Mouse (Mus musculus): Measurements from ENCODE around the gene Calml4. TPM values are rescaled to one million over a fixed set of nuclear protein-coding genes. Genes with fewer than 3 reads are reported as not detected.

Gene Calml4
- polyA plus RNA-seq, 1 experiment from 2014 or later, result 9.7 TPM

GRCm38 (mm10) chr9:62870728-62871127, 12.8 kb downstream of the Calml4 start:
- no peak overlapping the region for H3K4me2 ChIP-seq (ENCODE audit: low read depth, low read length)
- no peaks in the 10 kb centered on the region for H3K27me3 ChIP-seq (ENCODE audit: control insufficient read depth, insufficient read depth, low read depth, low read length)
- ATAC-seq (ENCODE audit: low read depth), result no peak

GRCm38 (mm10) chr9:62876966-62877616, 19.2 kb downstream of the Calml4 start:
- WGBS, result 72% methylated on average over 7 of the region's 7 CpGs
- Histone ChIP-seq H3K4me1 (replicated peaks; ENCODE audit: control insufficient read depth, insufficient read depth, low read length) (peaks cover 8% of the 10 kb centered on the region; the same call in 1 of the 2 replicates), H3K36me3 (ENCODE audit: control insufficient read depth, insufficient read depth, low read length) (peaks cover 3% of the 10 kb centered on the region), H3K4me3 (ENCODE audit: low read length) (no peak overlapping the region), H3K27me3 (ENCODE audit: control insufficient read depth, insufficient read depth, low read depth, low read length) (no peaks in the 10 kb centered on the region), H3K9ac (ENCODE audit: low read length) (no peak overlapping the region), H3K9me3 (ENCODE audit: control insufficient read depth, low read length) (no peaks in the 10 kb centered on the region), H3K27ac (ENCODE audit: low read length) (no peak overlapping the region), H3K4me2 (ENCODE audit: low read depth, low read length) (no peak overlapping the region)
- ATAC-seq (ENCODE audit: low read depth), result no peak

More at GRCm38 (mm10) chr9:62870728-62871127, 12.8 kb downstream of the Calml4 start:
- no peak overlapping the region for H3K4me3 ChIP-seq (ENCODE audit: low read length)
- H3K9me3 ChIP-seq (ENCODE audit: control insufficient read depth, low read length), result no peaks in the 10 kb centered on the region
- no peak overlapping the region for H3K27ac ChIP-seq (ENCODE audit: low read length)
- H3K36me3 ChIP-seq (ENCODE audit: control insufficient read depth, insufficient read depth, low read length), result no peaks in the 10 kb centered on the region
- H3K9ac ChIP-seq (ENCODE audit: low read length), result no peak overlapping the region
- no peaks in the 10 kb centered on the region for H3K4me1 ChIP-seq (replicated peaks; ENCODE audit: control insufficient read depth, insufficient read depth, low read length)

GRCm38 (mm10) chr9:62877825-62878224, 19.9 kb downstream of the Calml4 start:
- H3K9me3 ChIP-seq (ENCODE audit: control insufficient read depth, low read length), result no peaks in the 10 kb centered on the region
- H3K36me3 ChIP-seq (ENCODE audit: control insufficient read depth, insufficient read depth, low read length), result peaks cover 9% of the 10 kb centered on the region
- no peak overlapping the region for H3K27ac ChIP-seq (ENCODE audit: low read length)
- peak; percentile 63 for ATAC-seq (ENCODE audit: low read depth)
- 48% methylated on average over 2 of the region's 2 CpGs for WGBS
- H3K4me1 ChIP-seq (replicated peaks; ENCODE audit: control insufficient read depth, insufficient read depth, low read length), result peaks cover 11% of the 10 kb centered on the region; the same call in 1 of the 2 replicates
- H3K4me3 ChIP-seq (ENCODE audit: low read length), result no peak overlapping the region
- no peaks in the 10 kb centered on the region for H3K27me3 ChIP-seq (ENCODE audit: control insufficient read depth, insufficient read depth, low read depth, low read length)
- H3K4me2 ChIP-seq (ENCODE audit: low read depth, low read length), result no peak overlapping the region
- H3K9ac ChIP-seq (ENCODE audit: low read length), result no peak overlapping the region

- WGBS, result 46% methylated on average over 12 of the region's 12 CpGs
- Histone ChIP-seq H3K27me3 (ENCODE audit: control insufficient read depth, insufficient read depth, low read depth, low read length) (no peaks in the 10 kb centered on the region), H3K9ac (ENCODE audit: low read length) (no peak overlapping the region), H3K9me3 (ENCODE audit: control insufficient read depth, low read length) (no peaks in the 10 kb centered on the region), H3K36me3 (ENCODE audit: control insufficient read depth, insufficient read depth, low read length) (peaks cover 21% of the 10 kb centered on the region), H3K4me2 (ENCODE audit: low read depth, low read length) (peak overlapping the region; percentile 38), H3K27ac (ENCODE audit: low read length) (peak overlapping the region; percentile 48), H3K4me3 (ENCODE audit: low read length) (no peak overlapping the region; the same call in 1 of the 2 replicates), H3K4me1 (replicated peaks; ENCODE audit: control insufficient read depth, insufficient read depth, low read length) (peaks cover 11% of the 10 kb centered on the region; the same call in 1 of the 2 replicates)
- ATAC-seq (ENCODE audit: low read depth), result peak; percentile 92
These were observed 24.0 kb downstream of the Calml4 start for GRCm38 (mm10) chr9:62881871-62882270.

GRCm38 (mm10) chr9:62894486-62894885, 36.6 kb downstream of the Calml4 start:
- no peak for ATAC-seq (ENCODE audit: low read depth)
- Histone ChIP-seq H3K36me3 (ENCODE audit: control insufficient read depth, insufficient read depth, low read length) (peaks cover 32% of the 10 kb centered on the region), H3K9me3 (ENCODE audit: control insufficient read depth, low read length) (no peaks in the 10 kb centered on the region), H3K4me2 (ENCODE audit: low read depth, low read length) (no peak overlapping the region), H3K4me1 (replicated peaks; ENCODE audit: control insufficient read depth, insufficient read depth, low read length) (no peaks in the 10 kb centered on the region), H3K27me3 (ENCODE audit: control insufficient read depth, insufficient read depth, low read depth, low read length) (no peaks in the 10 kb centered on the region), H3K27ac (ENCODE audit: low read length) (no peak overlapping the region), H3K4me3 (ENCODE audit: low read length) (no peak overlapping the region), H3K9ac (ENCODE audit: low read length) (no peak overlapping the region)
- WGBS, result 79% methylated on average over 1 of the region's 1 CpGs

GRCm38 (mm10) chr9:62901736-62902135, 43.9 kb downstream of the Calml4 start:
- H3K9me3 ChIP-seq (ENCODE audit: control insufficient read depth, low read length), result 0 out of 2 replicates have a peak, but pooled peaks cover 3% of the 10 kb centered on the region

GRCm38 (mm10) chr9:62903841-62904240, 46.0 kb downstream of the Calml4 start:
- Histone ChIP-seq H3K4me1 (replicated peaks; ENCODE audit: control insufficient read depth, insufficient read depth, low read length) (no peaks in the 10 kb centered on the region), H3K9ac (ENCODE audit: low read length) (no peak overlapping the region), H3K9me3 (ENCODE audit: control insufficient read depth, low read length) (0 out of 2 replicates have a peak, but pooled peaks cover 3% of the 10 kb centered on the region), H3K27ac (ENCODE audit: low read length) (no peak overlapping the region), H3K4me2 (ENCODE audit: low read depth, low read length) (no peak overlapping the region), H3K36me3 (ENCODE audit: control insufficient read depth, insufficient read depth, low read length) (peaks cover 17% of the 10 kb centered on the region), H3K4me3 (ENCODE audit: low read length) (no peak overlapping the region), H3K27me3 (ENCODE audit: control insufficient read depth, insufficient read depth, low read depth, low read length) (no peaks in the 10 kb centered on the region)
- no peak for ATAC-seq (ENCODE audit: low read depth)
- WGBS, result 98% methylated on average over 2 of the region's 2 CpGs

More at GRCm38 (mm10) chr9:62901736-62902135, 43.9 kb downstream of the Calml4 start:
- Histone ChIP-seq H3K4me3 (ENCODE audit: low read length) (no peak overlapping the region), H3K27ac (ENCODE audit: low read length) (no peak overlapping the region), H3K36me3 (ENCODE audit: control insufficient read depth, insufficient read depth, low read length) (peaks cover 19% of the 10 kb centered on the region), H3K4me1 (replicated peaks; ENCODE audit: control insufficient read depth, insufficient read depth, low read length) (no peaks in the 10 kb centered on the region), H3K27me3 (ENCODE audit: control insufficient read depth, insufficient read depth, low read depth, low read length) (no peaks in the 10 kb centered on the region), H3K9ac (ENCODE audit: low read length) (no peak overlapping the region), H3K4me2 (ENCODE audit: low read depth, low read length) (no peak overlapping the region)
- ATAC-seq (ENCODE audit: low read depth), result no peak
- WGBS, result 88% methylated on average over 2 of the region's 2 CpGs

- Histone ChIP-seq H3K27me3 (ENCODE audit: control insufficient read depth, insufficient read depth, low read depth, low read length) (no peaks in the 10 kb centered on the region), H3K36me3 (ENCODE audit: control insufficient read depth, insufficient read depth, low read length) (peaks cover 17% of the 10 kb centered on the region), H3K9ac (ENCODE audit: low read length) (no peak overlapping the region), H3K4me1 (replicated peaks; ENCODE audit: control insufficient read depth, insufficient read depth, low read length) (no peaks in the 10 kb centered on the region), H3K9me3 (ENCODE audit: control insufficient read depth, low read length) (0 out of 2 replicates have a peak, but pooled peaks cover 3% of the 10 kb centered on the region), H3K4me3 (ENCODE audit: low read length) (no peak overlapping the region), H3K4me2 (ENCODE audit: low read depth, low read length) (no peak overlapping the region), H3K27ac (ENCODE audit: low read length) (no peak overlapping the region)
- ATAC-seq (ENCODE audit: low read depth), result no peak
- WGBS, result 94% methylated on average over 8 of the region's 8 CpGs
These were observed 47.2 kb downstream of the Calml4 start for GRCm38 (mm10) chr9:62905039-62905438.

GRCm38 (mm10) chr9:62913390-62914069, 55.6 kb downstream of the Calml4 start:
- Histone ChIP-seq H3K4me1 (replicated peaks; ENCODE audit: control insufficient read depth, insufficient read depth, low read length) (no peaks in the 10 kb centered on the region), H3K9me3 (ENCODE audit: control insufficient read depth, low read length) (peaks cover 9% of the 10 kb centered on the region), H3K27me3 (ENCODE audit: control insufficient read depth, insufficient read depth, low read depth, low read length) (no peaks in the 10 kb centered on the region), H3K9ac (ENCODE audit: low read length) (no peak overlapping the region), H3K4me2 (ENCODE audit: low read depth, low read length) (no peak overlapping the region), H3K4me3 (ENCODE audit: low read length) (no peak overlapping the region), H3K27ac (ENCODE audit: low read length) (no peak overlapping the region), H3K36me3 (ENCODE audit: control insufficient read depth, insufficient read depth, low read length) (peaks cover 36% of the 10 kb centered on the region)
- ATAC-seq (ENCODE audit: low read depth), result no peak
- WGBS, result 79% methylated on average over 5 of the region's 5 CpGs

Measured in lung, embryonic 16.5 days (tissue).